Mouse (Mus musculus): ENCODE measurements around the gene Tns1. TPM values are rescaled to one million over a fixed set of nuclear protein-coding genes. Genes with fewer than 3 reads are reported as not detected.
"Not testable (repeated sequence)": the region's sequence is repeated elsewhere in the genome, so short reads cannot be mapped to it uniquely, and the experiment has no call there.

The Tns1 gene
- polyA plus RNA-seq, 1 experiment, result 111 TPM

- H3K4me3 ChIP-seq, result no peak overlapping the region
- H3ac ChIP-seq (ENCODE audit: control insufficient read depth, insufficient read length), result no peak overlapping the region
- H3K4me2 ChIP-seq (ENCODE audit: low read depth), result no peak overlapping the region
- peaks cover 12% of the 10 kb centered on the region for H3K27me3 ChIP-seq (ENCODE audit: control insufficient read depth, insufficient read depth, insufficient read length)
- TF ChIP-seq POLR2A (IDR thresholded peaks at IDR 0.05; ENCODE audit: insufficient read length, low read depth) (no peak), REST (IDR thresholded peaks at IDR 0.05; ENCODE audit: insufficient read depth, insufficient read length) (no peak), SRF (IDR thresholded peaks at IDR 0.05; ENCODE audit: control insufficient read depth, insufficient read length, low read depth) (no peak), POLR2AphosphoS2 (IDR thresholded peaks at IDR 0.05; ENCODE audit: insufficient read length, low read depth) (no peak), MYOG (IDR thresholded peaks at IDR 0.05; ENCODE audit: control insufficient read depth in 1 of 3, insufficient read depth in 1 of 3, insufficient read length in 2 of 3, low read depth in 2 of 3) (no peak), MAX (IDR thresholded peaks at IDR 0.05; ENCODE audit: low read depth) (no peak), USF1 (IDR thresholded peaks at IDR 0.05; ENCODE audit: low read depth) (no peak), TCF12 (IDR thresholded peaks at IDR 0.05; ENCODE audit: insufficient read depth, poor library complexity, severe bottlenecking) (no peak), E2F4 (IDR thresholded peaks at IDR 0.05; ENCODE audit: insufficient read depth) (no peak), TCF3 (IDR thresholded peaks at IDR 0.05; ENCODE audit: insufficient read length, low read depth) (no peak), CEBPB (IDR thresholded peaks at IDR 0.05; ENCODE audit: insufficient read depth, poor library complexity, severe bottlenecking) (no peak), MYOD1 (IDR thresholded peaks at IDR 0.05; ENCODE audit: control insufficient read depth in 1 of 3, insufficient read length in 2 of 3, low read depth in 2 of 3) (no peak)
- no peaks in the 10 kb centered on the region for H3K36me3 ChIP-seq (ENCODE audit: control insufficient read depth, insufficient read depth)
- no peaks in the 10 kb centered on the region for H3K79me2 ChIP-seq (ENCODE audit: control insufficient read depth, insufficient read depth)
These were observed 35.8 kb upstream of the Tns1 start for GRCm38 (mm10) chr1:74160036-74160435.

- H3K79me2 ChIP-seq (ENCODE audit: control insufficient read depth, insufficient read depth); H3K4me2 ChIP-seq (ENCODE audit: low read depth); H3K4me3 ChIP-seq: not testable (repeated sequence)
These were observed 35.4 kb upstream of the Tns1 start for GRCm38 (mm10) chr1:74159613-74160012.

GRCm38 (mm10) chr1:74156381-74156910 lies 32.2 kb upstream of the Tns1 start:
- Histone ChIP-seq H3K79me2 (ENCODE audit: control insufficient read depth, insufficient read depth) (no peaks in the 10 kb centered on the region), H3K27me3 (ENCODE audit: control insufficient read depth, insufficient read depth, insufficient read length) (peaks cover 8% of the 10 kb centered on the region), H3K4me3 (no peak overlapping the region), H3ac (ENCODE audit: control insufficient read depth, insufficient read length) (no peak overlapping the region), H3K36me3 (ENCODE audit: control insufficient read depth, insufficient read depth) (no peaks in the 10 kb centered on the region), H3K4me2 (ENCODE audit: low read depth) (no peak overlapping the region)
- TF ChIP-seq MYOD1 (IDR thresholded peaks at IDR 0.05; ENCODE audit: control insufficient read depth in 1 of 3, insufficient read length in 2 of 3, low read depth in 2 of 3) (no peak), E2F4 (IDR thresholded peaks at IDR 0.05; ENCODE audit: insufficient read depth) (no peak), TCF12 (IDR thresholded peaks at IDR 0.05; ENCODE audit: insufficient read depth, poor library complexity, severe bottlenecking) (no peak), MYOG (IDR thresholded peaks at IDR 0.05; ENCODE audit: control insufficient read depth in 1 of 3, insufficient read depth in 1 of 3, insufficient read length in 2 of 3, low read depth in 2 of 3) (no peak), SRF (IDR thresholded peaks at IDR 0.05; ENCODE audit: control insufficient read depth, insufficient read length, low read depth) (no peak), CEBPB (IDR thresholded peaks at IDR 0.05; ENCODE audit: insufficient read depth, poor library complexity, severe bottlenecking) (no peak), REST (IDR thresholded peaks at IDR 0.05; ENCODE audit: insufficient read depth, insufficient read length) (no peak), MAX (IDR thresholded peaks at IDR 0.05; ENCODE audit: low read depth) (no peak), TCF3 (IDR thresholded peaks at IDR 0.05; ENCODE audit: insufficient read length, low read depth) (no peak)

More at GRCm38 (mm10) chr1:74159613-74160012, 35.4 kb upstream of the Tns1 start:
- H3K36me3 ChIP-seq (ENCODE audit: control insufficient read depth, insufficient read depth); H3ac ChIP-seq (ENCODE audit: control insufficient read depth, insufficient read length): not testable (repeated sequence)
- H3K27me3 ChIP-seq (ENCODE audit: control insufficient read depth, insufficient read depth, insufficient read length), result peaks cover 12% of the 10 kb centered on the region

- H3ac ChIP-seq (ENCODE audit: control insufficient read depth, insufficient read length), result no peak overlapping the region
- TF ChIP-seq SRF (IDR thresholded peaks at IDR 0.05; ENCODE audit: control insufficient read depth, insufficient read length, low read depth) (no peak), TCF12 (IDR thresholded peaks at IDR 0.05; ENCODE audit: insufficient read depth, poor library complexity, severe bottlenecking) (no peak), E2F4 (IDR thresholded peaks at IDR 0.05; ENCODE audit: insufficient read depth) (no peak), CEBPB (IDR thresholded peaks at IDR 0.05; ENCODE audit: insufficient read depth, poor library complexity, severe bottlenecking) (no peak), POLR2AphosphoS2 (IDR thresholded peaks at IDR 0.05; ENCODE audit: insufficient read length, low read depth) (no peak), POLR2A (IDR thresholded peaks at IDR 0.05; ENCODE audit: insufficient read length, low read depth) (no peak), MYOD1 (IDR thresholded peaks at IDR 0.05; ENCODE audit: control insufficient read depth in 1 of 3, insufficient read length in 2 of 3, low read depth in 2 of 3) (no peak), MYOG (IDR thresholded peaks at IDR 0.05; ENCODE audit: control insufficient read depth in 1 of 3, insufficient read depth in 1 of 3, insufficient read length in 2 of 3, low read depth in 2 of 3) (no peak), MAX (IDR thresholded peaks at IDR 0.05; ENCODE audit: low read depth) (no peak), USF1 (IDR thresholded peaks at IDR 0.05; ENCODE audit: low read depth) (no peak), REST (IDR thresholded peaks at IDR 0.05; ENCODE audit: insufficient read depth, insufficient read length) (no peak), TCF3 (IDR thresholded peaks at IDR 0.05; ENCODE audit: insufficient read length, low read depth) (no peak)
- no peak overlapping the region for H3K4me2 ChIP-seq (ENCODE audit: low read depth)
- H3K27me3 ChIP-seq (ENCODE audit: control insufficient read depth, insufficient read depth, insufficient read length), result peaks cover 8% of the 10 kb centered on the region
- H3K4me3 ChIP-seq, result no peak overlapping the region
- H3K79me2 ChIP-seq (ENCODE audit: control insufficient read depth, insufficient read depth), result no peaks in the 10 kb centered on the region
- no peaks in the 10 kb centered on the region for H3K36me3 ChIP-seq (ENCODE audit: control insufficient read depth, insufficient read depth)
These were observed 31.3 kb upstream of the Tns1 start for GRCm38 (mm10) chr1:74155435-74156012.
